Mouse (Mus musculus) cerebellum, adult 2 months (tissue): ENCODE measurements around the gene Ccl20.

ENCODE experiments used
- CTCF ChIP-seq: fragments of 200-500 bp; IDR thresholded peaks from 2 replicates; pipeline ENCODE4 v1.5.1; 2011; ENCODE audit warnings: low read depth, mild to moderate bottlenecking, control low read depth, low read length, moderate library complexity, borderline replicate concordance; ENCODE audit not compliant: insufficient read depth
- POLR2A ChIP-seq: fragments of 200-500 bp; IDR thresholded peaks from 2 replicates; pipeline ENCODE4 v1.6.1; 2011; ENCODE audit warnings: low read length, control low read depth, borderline replicate concordance; ENCODE audit not compliant: insufficient read depth

DNA sequence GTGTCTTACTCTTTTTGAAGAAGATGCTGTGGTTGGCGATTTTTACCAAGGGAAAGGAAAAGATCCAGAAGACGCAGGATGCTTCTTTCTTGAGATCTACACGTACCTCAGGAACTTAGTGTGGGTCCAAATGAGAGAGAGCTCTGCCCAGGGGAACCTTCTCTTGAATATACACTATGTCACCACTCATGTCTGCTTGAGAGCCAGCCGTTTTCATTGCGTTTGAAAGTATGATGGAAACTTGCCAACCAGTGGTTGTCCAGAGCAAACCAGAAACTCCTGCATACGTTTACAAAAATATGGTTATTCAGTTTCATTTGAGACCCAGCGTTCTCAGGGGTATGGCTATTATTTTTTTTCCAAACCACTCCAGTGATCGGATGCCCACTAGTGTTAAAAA lies 24.9 kb downstream of the Ccl20 start:
- TF ChIP-seq CTCF (no peak), POLR2A (no peak)
